Mouse (Mus musculus) lung, postnatal 0 days (tissue): Measurements from ENCODE around the gene Myo15b. TPM values are rescaled to one million over a fixed set of nuclear protein-coding genes. Genes with fewer than 3 reads are reported as not detected.
A peak's percentile ranks its signal among the peaks of the same experiment; 100 is the strongest.

Source experiments
- ATAC-seq: fragments of 200-750 bp; cut with Nextera tagmentation; 2 replicates; pipeline ENCODE4 v1.8.0; 2017; ENCODE audit warnings: moderate library complexity
- DNase-seq: peaks from one replicate; pipeline ENCODE4 v3.0.0-alpha.2; 2016; ENCODE audit warnings: low spot score
- H3K27ac ChIP-seq: fragments of 300-500 bp; sonication (generic); 2 replicates; pipeline ENCODE4 v1.5.1; 2014; ENCODE audit warnings: antibody characterized with exemption, mild to moderate bottlenecking, low read length, mixed read lengths
- H3K27me3 ChIP-seq: fragments of 300-500 bp; sonication (generic); replicated peaks from 2 replicates; pipeline ENCODE4 v1.6.1; 2014; ENCODE audit warnings: low read length, mixed read lengths; ENCODE audit not compliant: insufficient read depth
- H3K36me3 ChIP-seq: fragments of 300-500 bp; sonication (generic); 2 replicates; pipeline ENCODE4 v1.6.1; 2014; ENCODE audit warnings: low read length, mixed read lengths; ENCODE audit not compliant: insufficient read depth
- H3K4me1 ChIP-seq: fragments of 300-500 bp; sonication (generic); 2 replicates; pipeline ENCODE4 v1.6.1; 2014; ENCODE audit warnings: antibody characterized with exemption, low read depth, low read length, mixed read lengths; ENCODE audit not compliant: insufficient read depth
- H3K4me2 ChIP-seq: fragments of 300-500 bp; sonication (generic); replicated peaks from 2 replicates; pipeline ENCODE4 v1.6.1; 2014; ENCODE audit warnings: low read depth, mild to moderate bottlenecking, low read length, moderate library complexity, mixed read lengths
- H3K4me3 ChIP-seq: fragments of 300-500 bp; sonication (generic); 2 replicates; pipeline ENCODE4 v1.5.1; 2014; ENCODE audit warnings: low read depth, low read length
- H3K9ac ChIP-seq: fragments of 300-500 bp; sonication (generic); replicated peaks from 2 replicates; pipeline ENCODE4 v1.6.1; 2014; ENCODE audit warnings: low read depth, mild to moderate bottlenecking
- H3K9me3 ChIP-seq: fragments of 300-500 bp; sonication (generic); 2 replicates; pipeline ENCODE4 v1.6.1; 2016; ENCODE audit warnings: low read length, mixed read lengths
- CTCF ChIP-seq: IDR thresholded peaks from 2 replicates; pipeline ENCODE4 v1.5.1; 2016; ENCODE audit warnings: antibody characterized with exemption, mild to moderate bottlenecking
- EP300 ChIP-seq: IDR thresholded peaks from 2 replicates; pipeline ENCODE4 v1.6.1; 2016; ENCODE audit warnings: antibody characterized with exemption, mild to moderate bottlenecking, control low read depth
- WGBS: fragments of 180-500 bp; shearing (Covaris S2); extraction: QIAGEN DNeasy Blood & Tissue Kit; methylation state at CpG from one replicate; pipeline ENCODE4 v1.1.7; 2014; 5-methylcytosine and 5-hydroxymethylcytosine counted together
- polyA plus RNA-seq: library from polyadenylated mRNA; unstranded; fragments of >200 nt; fragmentation: Nextera tagmentation; extraction: Ambion mirVana; gene quantifications from 2 replicates; pipeline ENCODE4 v1.2.1, GENCODE M21; 2015

The Myo15b gene
- polyA plus RNA-seq, 1 experiment from 2014 or later = 0.57 TPM

GRCm38 (mm10) chr11:115898446-115898845 lies 40.2 kb downstream of the Myo15b start:
- H3K27me3 ChIP-seq = no peaks in the 10 kb centered on the region
- H3K36me3 ChIP-seq = peaks cover 4% of the 10 kb centered on the region; the same call in 1 of the 2 replicates
- TF ChIP-seq EP300 (no peak), CTCF (no peak)
- peaks cover 26% of the 10 kb centered on the region; the same call in 1 of the 2 replicates for H3K4me1 ChIP-seq
- 76% methylated on average over 7 of the region's 7 CpGs for WGBS
- H3K9me3 ChIP-seq = no peaks in the 10 kb centered on the region
- ATAC-seq (no peak), DNase-seq (no peak)
- H3K27ac ChIP-seq = no peak overlapping the region
- H3K9ac ChIP-seq = no peak overlapping the region
- H3K4me3 ChIP-seq = no peak overlapping the region
- no peak overlapping the region for H3K4me2 ChIP-seq

- no peaks in the 10 kb centered on the region for H3K9me3 ChIP-seq
- no peaks in the 10 kb centered on the region for H3K27me3 ChIP-seq
- H3K4me2 ChIP-seq = no peak overlapping the region
- peaks cover 4% of the 10 kb centered on the region; the same call in 1 of the 2 replicates for H3K36me3 ChIP-seq
- no peak overlapping the region for H3K9ac ChIP-seq
- peak; percentile 64 for DNase-seq
- ATAC-seq = 0 out of 2 replicates have a peak, but pooled peaks have one; percentile 17
- peaks cover 30% of the 10 kb centered on the region; the same call in 1 of the 2 replicates for H3K4me1 ChIP-seq
- TF ChIP-seq CTCF (peak; percentile 78), EP300 (no peak)
- H3K4me3 ChIP-seq = no peak overlapping the region
- WGBS = 14% methylated on average over 4 of the region's 4 CpGs
- H3K27ac ChIP-seq = peak overlapping the region; percentile 20; the same call in 1 of the 2 replicates
Observed at GRCm38 (mm10) chr11:115898886-115899285, 40.7 kb downstream of the Myo15b start.

GRCm38 (mm10) chr11:115899486-115900266 lies 41.5 kb downstream of the Myo15b start, which contains the start of gene Smim5:
Smim5 (plus strand) TSS chr11:115899966.
- Histone ChIP-seq H3K4me2 (peak within 1 kb of the TSS; percentile 12), H3K27ac (peak within 1 kb of the TSS; percentile 70), H3K4me3 (peak within 1 kb of the TSS; percentile 14), H3K9ac (no peak within 1 kb of the TSS), H3K4me1 (peaks cover 37% of the 10 kb centered on the region), H3K36me3 (peaks cover 4% of the 10 kb centered on the region; the same call in 1 of the 2 replicates), H3K27me3 (no peaks in the 10 kb centered on the region), H3K9me3 (no peaks in the 10 kb centered on the region)
- peak; percentile 31 for TF ChIP-seq CTCF
- TF ChIP-seq EP300 = no peak
- ATAC-seq (peak; percentile 73), DNase-seq (peak; percentile 94)
- 30% methylated on average over 16 of the region's 16 CpGs for WGBS

- Histone ChIP-seq H3K4me3 (peak overlapping the region; percentile 14; the same call in 1 of the 2 replicates), H3K4me1 (peaks cover 42% of the 10 kb centered on the region)
- 71% methylated on average over 8 of the region's 8 CpGs for WGBS
Observed at GRCm38 (mm10) chr11:115900561-115901337, 42.5 kb downstream of the Myo15b start.

GRCm38 (mm10) chr11:115901338-115902161 lies 43.3 kb downstream of the Myo15b start:
- Histone ChIP-seq H3K27me3 (no peaks in the 10 kb centered on the region), H3K9ac (no peak overlapping the region), H3K4me1 (peaks cover 42% of the 10 kb centered on the region), H3K36me3 (no peaks in the 10 kb centered on the region), H3K27ac (0 out of 2 replicates have a peak overlapping the region, but pooled peaks have one; percentile 9), H3K4me3 (no peak overlapping the region), H3K9me3 (no peaks in the 10 kb centered on the region), H3K4me2 (0 out of 2 replicates have a peak overlapping the region, but pooled peaks have one; percentile 5)
- WGBS = 86% methylated on average over 9 of the region's 9 CpGs
- no peak for ATAC-seq
- TF ChIP-seq EP300 (no peak), CTCF (no peak)
- no peak for DNase-seq

More at GRCm38 (mm10) chr11:115900561-115901337, 42.5 kb downstream of the Myo15b start:
- no peak for TF ChIP-seq CTCF
- TF ChIP-seq EP300 = no peak
- no peak overlapping the region for H3K9ac ChIP-seq
- H3K4me2 ChIP-seq = peak overlapping the region; percentile 12
- DNase-seq (no peak), ATAC-seq (no peak)
- no peaks in the 10 kb centered on the region for H3K9me3 ChIP-seq
- no peak overlapping the region for H3K27ac ChIP-seq
- H3K36me3 ChIP-seq = no peaks in the 10 kb centered on the region
- H3K27me3 ChIP-seq = no peaks in the 10 kb centered on the region
